Mouse (Mus musculus): ENCODE measurements around the gene Gm10134.
A peak's percentile ranks its signal among the peaks of the same experiment; 100 is the strongest.
"Not testable (repeated sequence)": the region's sequence is repeated elsewhere in the genome, so short reads cannot be mapped to it uniquely, and the experiment has no call there.

Gm10134 gene

DNA sequence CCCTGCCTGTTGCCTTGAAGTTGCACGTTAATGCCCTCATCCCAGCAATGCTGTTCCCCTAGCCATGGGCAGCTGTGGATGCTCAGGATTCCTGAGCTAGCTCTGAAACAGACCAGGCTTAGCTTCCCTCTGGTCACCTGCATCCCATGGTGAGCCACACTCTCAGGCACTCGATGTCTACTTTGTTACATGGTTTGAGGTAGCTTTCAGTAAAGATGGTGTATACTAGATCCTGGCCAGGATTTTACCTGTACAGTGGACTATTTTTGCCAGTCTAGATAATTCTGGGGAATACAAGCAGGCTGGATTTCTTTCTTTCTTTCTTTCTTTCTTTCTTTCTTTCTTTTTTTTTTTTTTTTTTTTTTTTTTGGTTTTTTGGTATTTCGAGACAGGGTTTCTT, at the start of gene Gm10134:
Gm10134 (plus strand) TSS at position 301 of the 400 bp plus-strand sequence.
- no peak for DNase-seq

DNA sequence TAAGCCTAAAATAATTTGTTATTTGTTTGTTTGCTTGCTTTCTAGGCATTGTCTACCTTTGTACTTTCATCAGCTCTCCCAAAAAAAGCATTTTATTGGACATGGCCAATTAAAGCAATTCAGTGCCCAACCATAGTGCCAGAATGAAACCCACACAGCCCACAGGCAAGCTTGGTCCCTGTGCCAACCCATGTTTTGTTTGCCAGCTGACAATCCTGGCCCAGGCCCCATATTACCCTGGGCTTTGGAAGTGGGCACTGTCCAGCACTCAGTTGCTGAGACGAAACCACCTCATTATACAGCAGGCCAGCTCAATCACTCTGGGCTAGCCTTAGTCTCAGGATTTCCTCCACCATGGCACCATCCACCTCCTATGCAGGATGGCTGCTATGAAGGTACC, 49.3 kb upstream of the Gm10134 start:
- DNase-seq, result no peak

DNA sequence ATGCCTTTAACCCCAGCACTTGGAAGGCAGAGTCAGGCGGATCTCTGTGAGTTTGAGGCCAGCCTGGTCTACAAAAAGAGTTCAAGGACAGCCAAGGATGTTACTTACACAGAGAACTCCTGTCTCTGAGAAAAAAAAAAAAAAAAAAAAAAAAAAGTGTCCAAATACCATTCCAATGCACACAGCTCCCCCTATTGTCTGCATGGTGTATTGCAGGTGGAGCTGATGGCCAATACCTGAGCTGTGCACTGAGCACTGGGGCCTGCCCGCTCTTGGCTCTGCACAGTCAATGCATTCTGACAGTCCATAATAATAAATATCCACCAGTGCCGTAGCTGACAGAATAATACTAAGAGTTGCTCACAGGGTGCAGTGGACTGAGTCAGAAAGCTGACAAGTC, 42.0 kb upstream of the Gm10134 start:
- DNase-seq, result peak; percentile 63

DNA sequence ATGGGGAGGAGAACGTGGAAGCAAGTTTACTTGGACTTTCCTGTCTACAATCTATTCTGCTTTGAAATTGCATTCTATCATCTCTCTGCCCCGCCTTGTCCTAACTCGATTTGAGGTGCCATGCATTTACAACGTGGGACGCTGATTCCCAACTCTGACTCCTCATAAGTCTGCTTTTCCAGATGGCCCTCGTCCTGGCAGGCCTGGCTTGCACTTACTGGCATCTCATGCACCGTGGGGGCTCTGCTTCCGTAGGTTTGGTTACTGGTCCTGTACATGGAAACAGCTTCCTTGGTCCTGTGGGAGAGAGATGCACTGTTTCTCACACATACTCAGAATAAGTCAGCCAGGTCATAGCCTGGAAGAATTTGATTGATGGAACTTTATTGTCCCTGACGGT, 41.0 kb upstream of the Gm10134 start:
- no peak for DNase-seq

DNA sequence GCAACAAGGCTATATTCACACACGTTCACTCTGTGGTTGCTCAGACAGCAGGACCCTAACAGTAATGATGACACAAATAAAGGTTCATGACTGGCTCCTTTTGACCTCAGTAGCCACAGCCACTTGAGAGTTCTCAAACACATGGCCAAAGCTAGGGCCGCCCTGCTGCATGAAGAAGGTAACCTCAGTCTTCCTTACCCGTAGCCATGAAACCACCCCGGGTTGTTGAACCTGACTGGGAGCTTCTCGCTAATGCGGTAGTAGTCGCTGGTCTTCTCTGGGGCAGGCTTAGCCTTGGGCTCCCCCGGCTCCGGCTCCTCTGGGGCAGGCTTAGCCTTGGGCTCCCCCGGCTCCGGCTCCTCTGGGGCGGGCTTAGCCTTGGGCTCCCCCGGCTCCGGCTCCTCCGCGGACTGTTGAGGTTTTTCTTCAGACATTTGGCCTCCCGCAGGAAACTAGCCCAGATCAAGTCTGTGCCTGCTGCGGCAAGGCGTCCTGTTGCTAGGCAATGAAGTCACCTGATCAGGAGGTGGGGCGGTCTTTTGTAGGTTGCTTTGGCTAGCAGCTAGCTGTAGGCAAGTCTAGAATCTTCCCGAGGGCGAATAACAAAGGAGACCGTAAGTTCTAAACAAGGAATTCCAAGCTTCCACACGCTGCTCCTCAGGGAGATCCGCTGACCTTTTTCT, 39.9 kb upstream of the Gm10134 start, which contains the start of gene 1700007K13Rik:
1700007K13Rik (minus strand) TSS at position 497 of the 683 bp plus-strand sequence.
- DNase-seq, result peak; percentile 86

DNA sequence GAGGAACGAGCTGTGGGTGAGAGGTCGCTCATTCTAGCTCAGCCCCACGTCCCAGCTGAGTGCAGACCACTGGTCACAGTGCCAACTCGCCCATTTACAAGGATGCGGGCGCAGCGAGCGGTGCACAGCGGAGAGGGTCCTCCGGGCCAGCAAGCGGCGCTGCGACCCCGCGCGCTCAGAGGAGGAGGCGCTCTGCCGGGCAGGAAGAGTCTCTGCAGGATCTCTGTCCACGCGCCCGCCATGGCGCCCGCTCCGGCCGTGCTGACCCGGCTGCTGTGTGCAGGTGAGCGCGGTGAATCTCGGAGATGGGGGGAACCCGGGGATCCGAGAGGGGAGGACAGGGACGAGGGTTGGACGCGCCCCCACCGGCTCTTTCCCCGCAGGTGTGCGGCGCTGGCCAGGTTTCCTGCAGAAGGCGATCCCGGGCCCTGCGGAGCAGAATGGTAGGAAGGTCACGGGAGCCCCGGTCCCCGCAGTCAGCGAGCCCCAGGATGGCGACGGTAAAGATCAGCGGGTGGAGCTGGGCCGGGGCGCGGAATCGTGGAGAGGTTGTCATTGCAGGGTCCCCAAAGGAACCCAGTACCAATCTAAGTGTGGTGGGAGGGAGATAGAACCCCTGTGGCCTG, 37.9 kb upstream of the Gm10134 start, which contains the start of gene Mrps2:
Mrps2 (plus strand) TSS at position 207 of the 626 bp plus-strand sequence.
- DNase-seq, result peak; percentile 92

DNA sequence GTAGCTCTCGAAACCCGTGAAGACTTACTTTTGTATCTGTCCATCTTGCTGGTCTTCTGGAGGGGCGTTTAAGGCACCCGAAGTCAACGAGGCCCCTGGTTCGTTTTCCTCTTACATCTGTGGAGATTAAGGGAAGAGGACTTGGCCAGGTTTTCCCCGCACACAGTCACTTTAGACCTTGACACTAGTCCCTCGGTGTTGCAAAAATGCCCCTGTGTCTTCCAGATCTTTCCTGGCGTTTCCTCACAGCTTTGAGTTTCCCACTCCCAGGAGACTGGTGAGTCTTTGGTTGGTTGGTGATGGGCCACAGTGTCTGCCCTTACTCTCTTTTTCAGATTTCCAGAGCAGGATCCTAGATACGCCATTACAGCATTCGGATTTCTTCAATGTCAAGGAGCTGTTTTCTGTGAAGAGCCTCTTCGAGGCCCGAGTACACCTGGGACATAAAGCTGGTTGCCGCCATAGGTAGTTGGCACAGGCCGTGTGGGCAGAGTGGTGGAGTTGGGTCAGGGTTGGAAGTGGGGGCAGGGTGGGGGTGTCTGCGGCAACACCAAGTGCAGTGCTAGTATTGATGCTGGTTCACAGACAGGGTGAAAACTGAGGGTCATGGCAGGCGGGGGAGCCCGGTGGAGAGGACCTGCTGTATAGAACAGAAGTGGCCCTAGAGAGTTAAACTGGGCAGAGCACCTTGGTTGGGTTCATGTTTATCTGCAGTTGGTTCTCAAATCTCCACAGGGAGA, 37.2 kb upstream of the Gm10134 start:
- DNase-seq, result no peak

DNA sequence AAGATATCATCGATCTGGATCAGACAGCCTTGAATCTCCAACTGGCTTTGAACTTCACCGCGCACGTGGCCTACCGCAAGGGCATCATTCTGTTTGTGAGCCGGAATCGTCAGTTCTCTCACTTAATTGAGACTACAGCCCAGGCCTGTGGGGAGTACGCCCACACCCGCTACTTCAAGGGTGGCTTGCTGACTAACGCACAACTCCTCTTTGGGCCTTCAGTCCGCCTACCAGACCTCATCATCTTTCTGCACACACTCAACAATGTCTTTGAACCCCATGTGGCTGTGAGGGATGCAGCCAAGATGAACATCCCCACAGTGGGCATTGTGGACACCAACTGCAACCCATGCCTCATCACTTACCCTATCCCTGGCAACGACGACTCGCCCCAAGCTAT, 36.4 kb upstream of the Gm10134 start:
- no peak for DNase-seq

DNA sequence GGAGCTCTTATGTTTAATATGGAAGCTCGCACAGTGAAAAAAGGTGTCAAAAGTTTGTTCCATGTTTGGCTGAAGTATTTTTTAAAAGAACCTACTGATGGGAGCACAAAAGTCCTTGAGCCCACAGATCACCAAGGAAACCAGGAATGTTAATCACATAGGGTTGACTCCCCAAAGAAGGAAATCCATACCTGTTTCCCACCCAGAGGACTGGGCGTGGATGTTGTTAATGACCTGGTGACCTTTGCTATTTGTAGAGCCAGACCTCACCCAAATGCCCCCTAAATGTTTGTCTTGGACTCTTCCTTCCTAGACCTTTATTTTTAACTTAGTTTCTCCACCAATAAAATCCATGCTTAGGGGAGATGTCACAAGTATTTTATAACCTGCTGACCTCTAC, 35.3 kb upstream of the Gm10134 start:
- no peak for DNase-seq

DNA sequence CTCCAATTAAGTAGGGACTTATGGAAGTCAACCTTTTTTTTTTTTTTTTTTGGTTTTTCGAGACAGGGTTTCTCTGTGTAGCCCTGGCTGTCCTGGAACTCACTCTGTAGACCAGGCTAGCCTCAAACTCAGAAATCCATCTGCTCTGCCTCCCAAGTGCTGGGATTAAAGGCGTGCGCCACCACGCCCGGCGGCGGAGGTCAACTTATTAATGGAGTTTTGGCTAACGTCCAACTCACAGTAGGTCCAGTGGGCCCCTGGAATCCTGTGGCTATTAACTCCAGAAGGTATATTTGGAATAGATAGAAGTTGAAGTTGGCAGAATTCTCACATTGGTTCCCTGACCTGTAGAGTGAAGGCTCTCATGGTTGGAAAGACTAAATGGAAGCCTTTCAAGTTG, 33.9 kb upstream of the Gm10134 start:
- DNase-seq, result not testable (repeated sequence)

DNA sequence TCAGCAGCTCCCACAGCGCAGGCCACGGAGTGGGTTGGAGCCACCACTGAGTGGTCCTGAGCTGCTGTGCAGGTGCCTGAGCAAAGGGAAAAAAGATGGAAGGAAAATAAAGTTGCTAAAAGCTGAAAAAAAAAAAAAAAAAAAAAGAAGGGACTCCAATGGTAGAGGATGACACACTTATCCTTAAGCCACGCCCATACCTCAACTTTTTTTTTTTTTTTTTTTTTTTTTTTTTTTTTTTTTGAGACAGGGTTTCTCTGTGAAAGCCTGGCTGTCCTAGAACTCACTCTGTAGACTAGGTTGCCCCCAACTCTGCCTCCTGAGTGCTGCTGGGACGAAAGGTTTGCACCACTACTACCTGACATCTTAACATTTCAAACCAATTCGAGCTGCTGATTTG, 27.9 kb upstream of the Gm10134 start:
- DNase-seq, result not testable (repeated sequence)

DNA sequence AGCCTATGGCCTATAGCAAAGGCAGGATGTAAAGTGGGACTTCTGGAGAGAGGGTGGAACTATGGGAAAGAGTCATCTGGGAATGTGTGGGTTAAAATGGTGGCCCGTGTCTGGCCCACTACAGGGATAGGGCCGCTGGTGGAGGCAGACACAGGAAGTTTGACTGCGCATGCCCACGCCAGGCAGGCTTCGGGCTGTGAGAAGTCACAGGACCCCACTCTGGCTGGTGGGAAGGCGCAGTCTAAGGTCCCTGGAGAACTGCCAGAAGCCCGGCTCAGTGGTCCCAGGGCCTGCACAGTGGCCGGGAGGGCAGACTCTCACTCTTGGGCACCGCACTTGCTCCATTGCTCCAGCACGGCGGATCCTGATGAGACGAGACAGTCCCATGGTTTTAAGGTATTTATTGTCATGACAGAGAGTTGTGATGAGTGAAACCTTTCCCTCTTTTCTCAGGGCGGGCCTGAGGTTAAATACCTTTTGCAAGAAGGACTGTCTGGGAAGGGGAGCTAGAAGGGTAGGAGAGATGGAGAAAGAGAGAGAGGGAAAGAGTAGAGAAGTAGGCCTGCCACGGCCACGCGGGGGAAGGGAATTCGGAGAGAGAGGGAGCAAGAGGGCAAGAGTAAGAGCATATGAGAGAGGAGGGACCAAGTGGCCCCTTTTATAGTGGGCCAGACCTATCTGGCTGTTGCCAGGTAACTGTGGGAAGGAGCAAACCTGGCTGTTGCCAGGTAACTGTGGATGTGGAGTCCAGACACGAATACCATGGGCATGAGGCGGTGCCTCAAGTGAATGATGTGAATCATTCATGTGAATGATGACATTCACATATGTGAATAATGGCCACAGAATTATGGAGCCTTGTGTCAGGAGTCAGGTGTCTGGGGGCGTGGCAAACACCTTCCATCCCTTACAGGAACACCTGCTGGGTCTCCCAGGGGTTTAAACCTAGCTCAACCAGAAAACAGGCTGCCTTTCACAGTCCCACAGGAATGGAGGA, 26.4 kb upstream of the Gm10134 start:
- DNase-seq, result no peak

DNA sequence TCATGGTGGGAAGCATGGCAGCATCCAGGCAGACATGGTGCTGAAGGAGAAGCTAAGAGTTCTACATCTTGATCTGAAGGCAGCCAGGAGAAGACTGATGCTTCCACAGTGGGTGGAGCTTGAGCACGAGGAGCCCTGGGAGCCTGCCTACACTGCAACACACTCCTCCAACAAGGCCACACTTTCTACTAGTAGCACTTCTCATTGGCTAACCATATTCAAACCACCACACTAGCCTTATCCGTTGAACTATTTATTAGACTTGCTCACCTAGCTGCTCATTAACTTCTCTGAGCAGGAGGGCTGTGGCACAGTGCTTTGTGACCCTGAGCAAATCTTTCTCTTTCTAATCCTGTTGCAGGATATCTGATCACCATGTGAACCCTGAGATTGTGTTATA, 22.0 kb upstream of the Gm10134 start:
- no peak for DNase-seq

DNA sequence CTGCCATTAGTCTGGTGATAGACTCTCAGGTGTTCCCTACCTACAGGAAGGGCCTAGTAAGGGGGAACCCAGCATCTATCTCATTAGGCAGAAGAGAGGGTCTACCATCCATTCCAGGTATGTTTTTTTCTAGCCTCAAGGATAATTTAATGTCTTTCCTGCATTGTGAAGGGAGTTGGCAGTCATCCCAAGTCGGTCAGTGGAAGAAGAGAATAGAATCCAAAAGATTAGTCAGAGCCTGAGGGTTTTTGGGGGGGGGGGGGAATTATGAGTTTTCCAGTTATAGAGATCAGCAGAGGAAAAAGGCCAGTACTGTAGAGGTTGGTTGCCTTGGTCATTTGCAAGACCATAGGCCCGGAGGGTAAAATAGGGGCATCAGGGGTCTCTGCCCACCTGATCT, 11.4 kb upstream of the Gm10134 start:
- no peak for DNase-seq

DNA sequence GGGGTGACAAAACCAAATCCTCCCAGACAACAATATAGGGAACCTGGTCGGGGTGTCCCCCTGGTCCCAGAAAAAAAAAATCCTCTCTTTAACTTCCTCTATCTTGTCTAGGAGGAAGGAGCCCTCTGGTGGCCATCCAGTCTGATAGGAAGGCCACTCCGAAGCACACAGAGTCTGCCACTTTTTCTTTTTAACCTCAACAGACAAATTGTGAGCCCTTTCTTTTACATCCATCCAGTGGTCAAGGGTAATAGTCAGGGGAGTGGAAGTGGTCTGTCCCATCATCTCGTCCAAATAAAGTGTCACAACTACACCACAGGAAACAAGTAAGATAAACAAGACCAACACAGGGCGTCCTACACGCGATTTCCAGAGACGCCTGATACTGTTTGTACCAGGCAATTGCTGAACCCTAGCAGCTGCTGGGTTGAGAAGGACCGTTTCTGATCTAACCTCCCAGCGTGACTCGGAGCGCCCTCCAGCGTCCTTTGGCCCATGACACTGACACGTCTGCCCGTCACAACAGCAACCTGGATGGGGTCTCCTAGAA, 10.6 kb upstream of the Gm10134 start:
- DNase-seq, result no peak

DNA sequence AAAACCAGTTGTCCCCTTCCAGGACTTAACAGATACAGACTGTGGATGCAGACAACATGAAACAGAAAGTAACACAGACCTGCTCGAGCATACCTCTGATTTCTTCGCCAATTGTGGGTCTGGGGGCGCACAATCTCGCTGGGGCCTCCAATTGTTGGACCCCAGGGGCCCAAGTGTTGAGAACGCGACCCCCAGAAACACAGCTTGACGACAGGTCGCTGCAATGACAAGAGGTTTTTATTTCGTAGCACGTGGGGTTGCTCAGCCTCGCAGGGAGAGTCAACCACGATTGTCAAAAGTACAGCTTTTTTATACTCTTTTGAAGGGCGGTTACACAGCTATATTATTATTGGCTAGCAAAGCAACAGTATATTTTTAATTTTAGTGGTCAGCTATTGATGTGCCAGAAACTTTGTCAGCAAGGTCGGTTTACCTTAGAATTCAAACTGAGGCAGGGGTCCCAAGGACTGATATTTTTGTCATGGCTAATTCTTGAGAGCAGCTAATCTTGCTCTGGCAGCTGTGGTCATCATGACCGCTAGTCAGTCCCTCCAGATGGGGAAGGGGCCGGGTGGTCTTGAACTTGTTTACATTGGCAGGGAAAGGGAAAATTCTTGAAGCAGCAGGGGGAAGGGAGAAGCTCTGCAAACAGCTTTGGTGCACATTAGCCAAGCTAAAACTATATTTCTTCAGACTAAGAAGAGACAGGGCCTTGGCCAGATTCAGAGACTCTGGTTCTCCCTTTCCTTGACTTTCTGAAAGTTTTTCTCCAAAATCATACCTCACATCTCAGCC, 9.9 kb upstream of the Gm10134 start:
- no peak for DNase-seq

DNA sequence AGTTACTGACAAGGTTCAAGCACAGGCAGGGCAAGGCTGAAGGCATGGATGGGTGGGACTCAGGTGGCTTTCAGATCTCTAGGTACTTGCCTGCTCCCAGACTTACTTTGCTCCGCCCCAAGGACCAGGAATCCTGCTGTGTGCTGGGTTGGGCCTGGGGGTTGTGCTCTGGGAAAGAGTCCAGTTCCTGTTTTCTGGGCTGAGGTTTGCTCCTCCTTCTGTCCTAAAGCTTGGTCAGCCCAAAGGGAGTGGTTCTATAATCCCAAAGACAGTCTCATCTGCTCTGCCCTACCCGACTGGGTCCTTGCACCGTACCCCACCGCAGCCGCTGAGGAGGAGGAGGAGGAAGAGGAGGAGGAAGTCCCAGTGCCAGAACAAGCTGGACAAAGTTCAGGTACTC, 9.2 kb upstream of the Gm10134 start, which contains the start of gene Gbgt1:
Gbgt1 (plus strand) TSS at position 221 of the 400 bp plus-strand sequence.
- DNase-seq, result no peak

DNA sequence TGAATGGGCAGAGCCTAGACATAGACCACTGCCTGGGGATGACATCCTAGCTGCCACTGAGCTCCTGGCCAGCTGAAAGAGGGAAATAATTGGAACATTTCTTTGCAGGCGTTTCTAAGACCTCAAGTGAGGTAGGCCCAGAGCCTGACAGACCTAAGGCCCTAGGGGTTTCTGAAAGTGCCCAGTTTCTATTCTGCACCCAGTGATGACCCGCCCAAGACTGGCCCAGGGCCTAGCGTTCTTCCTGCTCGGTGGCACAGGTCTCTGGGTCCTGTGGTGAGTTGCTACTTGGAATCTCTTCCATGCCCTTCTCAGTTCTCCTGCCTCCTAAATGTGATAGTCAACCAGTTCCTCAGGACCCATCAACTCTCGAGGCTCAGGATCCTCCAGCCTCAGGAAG, 8.3 kb upstream of the Gm10134 start:
- DNase-seq, result no peak

DNA sequence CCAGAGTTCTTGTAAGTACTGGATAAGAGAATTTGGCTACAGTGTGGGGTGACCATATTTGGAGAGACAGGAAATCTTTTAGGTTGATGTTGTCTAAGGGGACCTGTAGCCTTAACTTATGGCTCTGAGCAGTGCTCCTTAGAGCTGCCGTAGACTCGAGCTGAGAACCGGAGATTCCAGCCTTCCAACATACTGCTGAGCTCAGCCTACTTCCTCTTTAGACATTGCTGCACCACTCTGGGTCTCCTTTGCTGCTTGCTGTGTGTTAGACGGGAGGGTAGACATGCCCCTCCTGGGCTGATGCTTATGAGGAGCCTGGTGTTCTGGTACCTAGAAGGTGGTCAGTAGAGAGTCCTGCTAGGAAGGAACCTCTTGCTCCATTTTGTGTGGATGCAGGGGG, 7.5 kb upstream of the Gm10134 start:
- no peak for DNase-seq

DNA sequence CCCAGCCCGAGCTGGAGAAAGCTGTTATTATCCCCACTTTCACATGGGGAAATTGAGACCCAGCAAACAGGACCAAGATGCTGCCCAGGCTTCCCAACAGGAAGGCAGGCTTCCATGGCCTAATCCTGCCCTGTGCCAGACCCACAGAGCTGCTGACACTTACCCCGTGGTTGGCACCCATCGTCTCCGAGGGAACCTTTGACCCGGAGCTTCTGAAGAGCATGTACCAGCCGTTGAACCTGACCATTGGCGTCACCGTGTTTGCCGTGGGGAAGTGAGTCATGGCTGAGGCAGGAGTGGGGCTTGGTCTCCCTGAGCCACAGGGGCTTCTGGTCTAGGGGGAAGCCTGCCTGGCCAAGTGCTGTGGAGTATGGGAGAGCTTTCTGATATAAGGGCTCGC, 2.9 kb upstream of the Gm10134 start:
- no peak for DNase-seq

DNA sequence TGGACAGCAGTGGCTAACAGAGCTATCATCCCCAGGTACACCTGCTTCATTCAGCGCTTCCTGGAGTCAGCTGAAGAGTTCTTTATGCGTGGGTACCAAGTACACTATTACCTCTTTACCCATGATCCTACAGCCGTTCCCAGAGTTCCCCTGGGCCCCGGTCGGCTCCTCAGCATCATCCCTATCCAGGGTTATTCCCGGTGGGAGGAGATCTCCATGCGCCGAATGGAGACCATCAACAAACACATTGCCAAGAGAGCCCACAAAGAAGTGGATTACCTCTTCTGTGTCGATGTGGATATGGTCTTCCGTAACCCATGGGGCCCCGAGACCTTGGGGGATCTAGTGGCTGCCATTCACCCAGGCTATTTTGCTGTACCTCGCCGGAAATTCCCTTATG, 1.2 kb upstream of the Gm10134 start:
- no peak for DNase-seq
